Mouse (Mus musculus): ENCODE measurements around the gene Dmkn.
A peak's percentile ranks its signal among the peaks of the same experiment; 100 is the strongest.

Gene Dmkn

GRCm38 (mm10) chr7:30765173-30765572, 1.6 kb downstream of the Dmkn start:
- no peak for DNase-seq

GRCm38 (mm10) chr7:30766408-30766807, 2.9 kb downstream of the Dmkn start:
- DNase-seq: no peak

- DNase-seq: no peak
These were observed 5.7 kb downstream of the Dmkn start for GRCm38 (mm10) chr7:30769236-30769635.

- no peak for DNase-seq
These were observed 12.5 kb downstream of the Dmkn start for GRCm38 (mm10) chr7:30776104-30776503.

- DNase-seq: no peak
These were observed 13.6 kb downstream of the Dmkn start for GRCm38 (mm10) chr7:30777081-30777579.

- no peak for DNase-seq
These were observed 14.4 kb downstream of the Dmkn start for GRCm38 (mm10) chr7:30777911-30778310.

- DNase-seq: no peak
These were observed 18.2 kb downstream of the Dmkn start for GRCm38 (mm10) chr7:30781792-30782191.

DNA sequence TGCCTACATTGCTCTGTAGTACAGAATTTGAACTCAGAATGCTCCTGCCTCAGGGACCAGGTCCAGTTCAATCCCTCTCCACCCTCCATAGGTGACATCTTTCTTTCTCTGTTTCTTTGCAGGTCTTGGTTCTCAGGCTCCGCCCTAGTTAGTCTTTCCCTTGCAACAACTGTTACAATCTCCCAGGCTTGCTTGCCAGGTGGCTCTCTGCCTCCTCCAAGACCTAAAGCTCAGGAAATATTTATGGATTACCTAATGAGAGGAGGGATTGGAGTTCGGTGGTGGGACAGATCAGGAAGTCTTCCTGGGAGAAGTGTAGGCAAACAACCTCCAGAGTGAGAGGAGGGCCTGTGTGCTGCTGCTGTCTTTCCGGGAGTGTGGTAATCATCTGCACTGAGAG, 19.1 kb downstream of the Dmkn start:
- DNase-seq: no peak

DNA sequence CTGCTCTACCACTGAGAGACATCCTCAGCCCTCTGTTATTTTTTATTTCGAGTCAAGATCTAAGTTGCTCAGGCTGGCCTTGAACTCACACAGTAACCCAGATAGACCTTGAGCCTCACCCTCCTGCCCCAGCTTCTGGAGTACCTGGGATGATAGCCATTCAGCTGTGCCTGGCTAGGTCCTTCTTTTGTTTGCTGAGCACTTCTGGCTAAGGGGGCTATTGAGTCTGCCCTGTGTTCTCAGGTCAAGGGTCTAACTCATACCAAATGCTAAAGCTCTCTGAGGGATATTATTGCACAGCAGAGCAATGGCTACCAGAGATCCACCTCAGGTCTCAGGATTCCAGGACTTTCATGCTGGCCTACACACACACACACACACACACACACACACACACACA, 21.6 kb downstream of the Dmkn start:
- DNase-seq: no peak

DNA sequence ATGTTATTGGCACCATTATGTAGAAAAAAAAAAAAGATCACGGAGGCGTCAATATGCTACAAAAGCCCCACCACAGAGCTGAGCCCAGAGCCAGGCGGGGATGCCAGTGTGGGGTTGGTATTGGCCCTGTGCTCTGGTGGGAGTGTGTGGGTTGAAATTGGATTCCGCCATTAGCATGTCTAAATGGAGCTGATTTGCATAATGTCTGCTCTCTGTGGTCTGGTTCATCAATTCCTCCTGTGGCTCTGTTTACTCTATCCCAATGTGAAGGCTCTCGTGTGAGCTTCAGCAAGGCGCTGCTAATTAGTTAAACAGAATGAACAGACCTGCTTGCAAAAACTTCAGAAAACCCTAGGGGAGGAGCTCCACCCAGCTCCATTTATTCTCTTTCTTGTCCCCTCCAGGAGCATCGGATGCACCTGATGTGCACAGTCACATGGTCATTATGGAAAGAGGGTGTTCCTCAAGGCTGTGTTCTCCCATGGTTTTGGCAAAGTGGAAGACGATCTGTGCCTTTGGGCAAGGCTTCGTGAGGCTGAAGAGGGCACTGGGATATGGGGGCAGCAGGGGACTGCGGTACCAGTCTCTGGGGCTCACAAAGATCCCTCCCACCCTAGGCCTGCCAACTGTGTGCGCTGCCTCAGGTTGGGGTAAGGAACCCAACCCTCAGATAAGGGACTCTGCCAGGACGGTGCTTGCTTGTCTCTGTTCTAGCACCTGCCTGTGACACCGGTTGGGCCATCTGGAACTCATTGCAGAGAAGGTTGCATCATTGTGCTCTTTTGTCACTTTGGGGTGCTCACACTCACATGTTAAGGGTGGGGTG, 22.4 kb downstream of the Dmkn start:
- DNase-seq: no peak

DNA sequence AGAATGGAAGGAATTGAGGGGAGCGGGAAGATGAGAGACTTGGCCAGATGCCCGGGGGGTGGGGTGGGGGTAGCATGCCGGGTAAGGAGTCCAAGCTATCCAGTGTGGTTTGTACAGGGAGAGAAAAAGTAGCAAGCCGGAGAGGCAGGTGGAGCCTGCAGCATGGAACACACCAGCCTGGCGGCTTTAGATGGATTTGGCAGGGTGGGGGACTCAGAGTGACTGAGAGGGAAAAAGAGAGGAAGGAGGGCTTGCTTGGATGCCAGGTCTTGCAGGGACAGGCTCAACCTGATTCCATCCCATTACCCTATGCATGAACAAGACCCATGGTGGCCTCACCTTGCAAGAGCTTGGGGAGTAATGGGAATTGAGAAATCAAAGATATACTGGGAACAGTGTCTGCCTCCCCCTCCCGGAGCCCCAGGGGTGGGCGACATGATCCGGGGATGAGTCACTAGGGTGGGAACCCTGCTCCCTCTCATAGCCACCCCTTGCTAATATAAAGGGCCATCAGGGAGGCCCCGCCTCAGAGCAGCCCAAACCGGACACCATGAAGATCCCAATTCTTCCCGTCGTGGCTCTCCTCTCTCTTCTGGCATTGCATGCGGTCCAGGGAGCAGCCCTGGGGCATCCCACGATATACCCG, 23.9 kb downstream of the Dmkn start, which contains the start of gene Krtdap:
Gene Krtdap, plus strand, starts transcription at position 520 of the 646 bp plus-strand sequence.
- DNase-seq: no peak

DNA sequence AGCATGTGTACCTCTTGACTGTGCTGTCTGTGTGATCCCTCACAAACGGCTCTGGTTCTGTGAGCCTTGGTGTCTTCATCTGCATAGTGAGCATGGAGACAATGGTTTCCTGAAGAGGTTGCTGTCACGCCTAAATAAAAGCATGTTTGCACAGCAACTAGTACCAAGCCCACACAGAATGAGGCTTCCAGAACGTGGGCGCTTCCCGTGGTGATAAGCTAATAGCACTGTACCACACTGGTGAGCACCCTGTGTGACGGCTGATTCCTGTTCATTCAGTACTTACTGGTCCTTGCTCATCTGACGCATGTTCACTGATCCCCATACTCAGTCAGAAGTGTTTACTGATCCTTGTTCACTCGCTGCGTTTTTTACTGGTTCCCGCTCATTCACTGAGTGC, 26.6 kb downstream of the Dmkn start:
- DNase-seq: no peak

DNA sequence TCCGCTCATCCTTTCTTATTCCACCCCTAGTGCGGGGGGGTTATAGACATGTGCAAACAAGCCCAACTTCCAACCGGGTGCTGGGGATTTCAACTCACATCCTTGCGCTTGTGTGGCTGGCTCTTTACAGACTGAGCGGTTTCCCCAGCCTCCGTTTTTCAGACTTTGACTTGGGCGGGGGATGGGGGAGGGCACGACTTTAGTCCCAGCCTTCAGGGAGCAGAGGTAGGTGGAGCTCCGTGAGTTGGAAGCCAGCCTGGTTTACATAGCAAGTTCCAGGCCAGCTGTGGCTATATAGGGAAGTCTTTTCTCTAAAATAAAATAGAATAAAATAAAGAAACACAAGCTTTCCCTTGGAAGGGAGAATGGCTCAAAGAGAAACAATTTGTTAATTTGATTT, 28.4 kb downstream of the Dmkn start:
- DNase-seq: peak; percentile 16

- DNase-seq: no peak
These were observed 31.4 kb downstream of the Dmkn start for GRCm38 (mm10) chr7:30794921-30795320.

DNA sequence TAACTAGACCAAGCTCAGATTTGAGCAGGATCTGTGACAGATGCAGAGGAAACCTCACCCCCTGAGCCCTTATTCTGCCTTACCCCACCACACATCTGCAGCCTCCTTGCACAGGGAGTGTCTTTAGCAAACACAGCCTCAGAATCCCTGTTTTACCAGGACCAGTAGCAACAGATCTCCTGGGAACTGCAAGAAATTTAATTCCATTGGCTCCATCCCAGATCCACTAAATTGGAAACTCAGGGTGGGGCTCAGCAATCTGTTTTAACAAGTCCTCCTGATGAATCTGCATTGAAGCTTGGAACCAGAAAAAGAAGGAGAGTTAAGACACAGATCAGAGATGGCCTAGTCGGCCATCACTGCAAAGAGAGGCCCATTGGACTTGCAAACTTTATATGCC, 33.2 kb downstream of the Dmkn start:
- DNase-seq: no peak

- no peak for DNase-seq
These were observed 37.1 kb downstream of the Dmkn start for GRCm38 (mm10) chr7:30800653-30801052.

- DNase-seq: no peak
These were observed 39.7 kb downstream of the Dmkn start for GRCm38 (mm10) chr7:30803256-30803655.

- no peak for DNase-seq
These were observed 40.6 kb downstream of the Dmkn start for GRCm38 (mm10) chr7:30804026-30804715.

DNA sequence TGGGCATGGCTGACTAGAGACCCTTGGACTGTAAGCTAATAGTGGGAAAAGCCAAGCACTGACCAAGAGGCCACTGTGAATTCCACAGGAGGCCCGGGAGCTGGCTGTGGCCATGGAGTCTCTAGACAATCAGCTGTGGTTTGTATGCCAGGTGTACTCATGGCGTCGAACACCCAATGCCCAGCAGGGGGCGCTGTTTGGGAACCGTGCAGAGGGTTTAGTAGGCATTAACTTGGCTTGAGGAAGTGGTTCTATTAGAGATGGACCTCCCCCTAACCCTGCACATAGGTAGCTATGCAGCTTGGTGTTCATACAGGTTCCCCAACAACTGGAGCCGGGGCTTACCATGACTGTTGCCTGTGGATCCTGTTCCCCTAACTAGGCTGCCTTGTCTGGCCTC, 42.4 kb downstream of the Dmkn start:
- DNase-seq: peak; percentile 49

DNA sequence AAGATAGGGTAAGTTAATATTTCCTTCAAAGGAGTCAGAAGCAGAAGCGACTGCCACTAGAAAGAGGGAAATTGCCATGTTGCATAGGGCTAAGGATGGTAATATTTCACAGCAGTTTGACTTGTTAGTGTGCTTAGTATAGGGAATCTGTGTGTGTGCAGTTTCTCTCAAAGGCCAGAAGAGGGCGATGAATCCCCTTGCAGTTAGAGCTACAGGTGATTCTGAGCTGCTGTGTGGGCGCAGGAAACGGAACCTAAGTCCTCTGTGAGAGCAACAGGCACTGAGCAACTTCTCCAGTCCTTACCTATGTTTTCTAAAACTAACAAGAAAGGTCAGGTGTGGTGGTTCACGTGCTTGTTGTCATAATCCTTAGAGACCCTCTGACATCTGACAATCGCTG, 46.8 kb downstream of the Dmkn start:
- no peak for DNase-seq

DNA sequence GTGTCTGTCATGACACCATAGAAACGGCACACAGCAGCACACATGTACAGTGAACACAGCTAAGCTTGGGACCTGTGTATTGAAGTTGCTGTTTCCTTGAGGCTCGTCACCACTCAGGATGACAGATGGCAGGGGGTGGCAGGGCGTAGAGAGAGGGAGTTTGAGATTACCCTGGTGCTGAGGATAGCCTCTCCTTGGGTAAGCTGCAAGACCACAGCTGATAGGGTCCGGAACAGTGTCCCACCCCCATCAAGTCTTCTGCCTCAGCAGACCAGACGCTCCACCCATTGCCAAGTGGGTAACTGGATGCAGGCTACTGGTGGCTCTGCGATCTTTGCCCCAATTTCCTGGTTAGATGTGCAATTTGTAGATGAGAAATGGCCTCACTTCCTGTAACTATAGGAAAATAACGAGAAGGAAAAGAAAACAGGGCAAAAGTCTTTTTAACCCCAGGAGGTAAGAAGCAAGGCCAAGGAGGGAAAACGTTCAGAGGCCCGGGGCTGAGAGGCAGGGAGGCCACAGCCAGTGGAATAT, 48.3 kb downstream of the Dmkn start:
- no peak for DNase-seq

DNA sequence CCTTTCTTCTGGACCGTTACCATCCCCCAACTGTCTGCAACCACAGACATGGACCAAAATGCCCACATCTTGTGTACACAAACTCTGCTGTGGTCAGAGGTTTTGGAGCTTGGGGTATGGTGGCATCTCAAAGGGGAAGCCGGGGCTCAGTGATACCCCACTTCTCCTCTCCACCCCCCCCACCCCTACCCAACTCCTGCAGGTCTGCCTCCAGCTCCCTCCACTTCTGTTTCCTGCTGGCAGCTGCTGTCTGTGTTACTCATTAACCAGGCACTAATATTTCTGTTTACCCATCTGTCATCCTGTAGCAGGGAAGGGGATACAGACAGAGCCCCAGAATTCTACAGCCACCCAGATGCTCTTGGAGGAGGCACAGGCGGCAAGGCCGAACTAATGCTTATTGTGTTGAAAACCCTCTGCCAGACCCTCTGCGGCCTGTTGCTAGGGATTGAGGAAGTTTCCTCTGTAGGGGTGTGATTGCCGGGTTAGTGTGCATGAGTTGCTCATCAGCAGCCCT, 48.8 kb downstream of the Dmkn start:
- DNase-seq: no peak

DNA sequence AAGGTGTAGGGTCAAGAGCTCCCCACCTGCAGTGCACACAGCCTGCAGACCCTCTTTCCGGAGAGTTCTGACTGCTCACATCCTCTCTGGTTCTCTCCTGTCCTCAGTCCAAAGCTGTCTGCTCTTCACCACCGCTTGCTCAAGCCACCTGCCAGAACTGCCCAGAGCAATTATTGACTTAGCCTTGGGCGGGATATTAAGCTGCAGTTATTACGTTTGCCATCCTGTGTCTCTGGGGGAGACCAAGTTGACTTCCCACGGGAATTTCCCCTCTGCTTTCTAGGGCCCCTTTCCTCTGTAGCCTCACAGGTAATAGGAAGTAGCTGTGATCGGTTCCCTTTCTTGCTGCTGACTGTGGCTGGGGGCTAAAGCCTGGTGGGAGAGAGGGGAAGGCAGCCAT, 56.6 kb downstream of the Dmkn start:
- DNase-seq: no peak
